Mouse (Mus musculus) limb, embryonic 15.5 days (tissue): ENCODE data around the gene Asb14. TPM values are rescaled to one million over a fixed set of nuclear protein-coding genes. Genes with fewer than 3 reads are reported as not detected.

Experiments used
- polyA plus RNA-seq: library from polyadenylated mRNA; unstranded; fragments of >200 nt; fragmentation: Nextera tagmentation; extraction: Ambion mirVana; gene quantifications from 2 replicates; pipeline ENCODE4 v1.2.1, GENCODE M21; 2015

Asb14 gene
- polyA plus RNA-seq, 1 experiment from 2014 or later = 0.19 TPM

Other genes with a start within 250 kb of the Asb14 start
- 10.0 and 10.7 TPM in 2 replicates for gene Pde12, start 224.7 kb upstream of the Asb14 start, polyA plus RNA-seq
- 0.04 and 0.07 TPM in 2 replicates for gene Dnah12, start 201.3 kb upstream of the Asb14 start, polyA plus RNA-seq
- 44.1 and 58.6 TPM in 2 replicates for gene Appl1, start 76.7 kb downstream of the Asb14 start, polyA plus RNA-seq
- gene Hesx1, start 99.9 kb downstream of the Asb14 start, polyA plus RNA-seq = 0.24 TPM in 1 of 2 replicates, not detected in the other
- gene Il17rd, start 144.4 kb downstream of the Asb14 start, polyA plus RNA-seq = 4.7 and 5.7 TPM in 2 replicates
- 19.7 and 19.9 TPM in 2 replicates for gene Arhgef3, start 220.3 kb downstream of the Asb14 start, polyA plus RNA-seq